18 mouse cellular contexts compared by ENCODE assay signal in genomic region chr3:147886261-147886893, GRCm38 (mm10).
DNase-seq lines count a peak whose midpoint lies in the region; ATAC-seq and TF ChIP-seq lines count a peak whose summit lies in the region.
"Had no signal": no experiment of that assay in that cellular context is flagged by ENCODE, and none has a peak within 500 bp of the region (broad histone marks: within the 10 kb centered on the region; RNA-seq: fewer than 3 reads in every experiment).

No protein-coding gene starts in this region.

- no peaks in the 10 kb centered on the region for H3K27me3 ChIP-seq in forebrain, embryonic 12.5 days
- no peaks in the 10 kb centered on the region for H3K27me3 ChIP-seq in forebrain, embryonic 10.5 days (ENCODE audit: poor library complexity, severe bottlenecking)
- H3K27me3 ChIP-seq in CH12.LX (replicated peaks): no peaks in the 10 kb centered on the region
- H3K27me3 ChIP-seq in forebrain, embryonic 16.5 days (replicated peaks; ENCODE audit: control insufficient read depth, insufficient read depth, low read length): no peaks in the 10 kb centered on the region
- no peaks in the 10 kb centered on the region for H3K27me3 ChIP-seq in midbrain, embryonic 15.5 days (replicated peaks)
- H3K27me3 ChIP-seq in lung, postnatal 0 days (replicated peaks; ENCODE audit: insufficient read depth, low read length): no peaks in the 10 kb centered on the region
- H3K27me3 ChIP-seq: heart, embryonic 13.5 days; lung, embryonic 15.5 days; Patski had no signal

- in situ Hi-C loops in CH12.LX (cut with MboI; ENCODE audit: low pct_ligation_motif_present, low pct_unique_long_range_greater_than_20kb, low sequenced_read_pairs): no loop called here

- no peaks in the 10 kb centered on the region for H3K79me2 ChIP-seq in CH12.LX (replicated peaks; ENCODE audit: control insufficient read depth, extremely low read depth, insufficient read depth, poor library complexity, severe bottlenecking)

- no peak overlapping the region for H3K4me3 ChIP-seq in forebrain, embryonic 12.5 days (replicated peaks)
- H3K4me3 ChIP-seq in forebrain, embryonic 10.5 days: no peak overlapping the region
- no peak overlapping the region for H3K4me3 ChIP-seq in CH12.LX (replicated peaks in 1 of 3; ENCODE audit: low read depth in 2 of 3, low read length in 2 of 3, poor library complexity in 1 of 3)
- H3K4me3 ChIP-seq in forebrain, embryonic 16.5 days (replicated peaks; ENCODE audit: low read length): 0 out of 2 replicates have a peak overlapping the region, but pooled peaks have one; percentile 10
- H3K4me3 ChIP-seq in midbrain, embryonic 15.5 days: no peak overlapping the region
- no peak overlapping the region for H3K4me3 ChIP-seq in lung, postnatal 0 days (ENCODE audit: low read depth, low read length)
- H3K4me3 ChIP-seq: heart, embryonic 13.5 days; lung, embryonic 15.5 days had no signal

- no peaks in the 10 kb centered on the region for H3K36me3 ChIP-seq in forebrain, embryonic 12.5 days (replicated peaks)
- H3K36me3 ChIP-seq in forebrain, embryonic 10.5 days (replicated peaks): no peaks in the 10 kb centered on the region
- no peaks in the 10 kb centered on the region for H3K36me3 ChIP-seq in CH12.LX (replicated peaks in 1 of 2; ENCODE audit: control insufficient read depth in 1 of 2, insufficient read depth in 1 of 2, low read length in 1 of 2)
- no peaks in the 10 kb centered on the region for H3K36me3 ChIP-seq in forebrain, embryonic 16.5 days (ENCODE audit: control insufficient read depth, insufficient read depth)
- no peaks in the 10 kb centered on the region for H3K36me3 ChIP-seq in midbrain, embryonic 15.5 days (replicated peaks)
- no peaks in the 10 kb centered on the region for H3K36me3 ChIP-seq in lung, postnatal 0 days (ENCODE audit: insufficient read depth, low read length)
- H3K36me3 ChIP-seq: heart, embryonic 13.5 days; lung, embryonic 15.5 days had no signal

- H3K9me3 ChIP-seq in forebrain, embryonic 12.5 days: no peaks in the 10 kb centered on the region
- H3K9me3 ChIP-seq in forebrain, embryonic 10.5 days: no peaks in the 10 kb centered on the region
- no peaks in the 10 kb centered on the region for H3K9me3 ChIP-seq in CH12.LX (replicated peaks; ENCODE audit: low read length)
- no peaks in the 10 kb centered on the region for H3K9me3 ChIP-seq in forebrain, embryonic 16.5 days (ENCODE audit: control insufficient read depth, low read length)
- H3K9me3 ChIP-seq in midbrain, embryonic 15.5 days: no peaks in the 10 kb centered on the region
- no peaks in the 10 kb centered on the region for H3K9me3 ChIP-seq in lung, postnatal 0 days (ENCODE audit: low read length)
- H3K9me3 ChIP-seq: heart, embryonic 13.5 days; lung, embryonic 15.5 days had no signal

- ATAC-seq in forebrain, embryonic 12.5 days (ENCODE audit: low FRiP score): peak; percentile 33; the same call in 1 of the 2 replicates
- peak; percentile 93 for ATAC-seq in forebrain, embryonic 16.5 days
- 0 out of 2 replicates have a peak, but pooled peaks have one; percentile 33 for ATAC-seq in midbrain, embryonic 15.5 days (replicated peaks)
- ATAC-seq in lung, postnatal 0 days: no peak
- ATAC-seq: Patski had no signal

- no peak overlapping the region for H3K4me2 ChIP-seq in forebrain, embryonic 12.5 days
- H3K4me2 ChIP-seq in CH12.LX (ENCODE audit: insufficient read depth, low read depth, poor library complexity, severe bottlenecking): peak overlapping the region; percentile 30; the same call in 1 of the 2 replicates
- H3K4me2 ChIP-seq in forebrain, embryonic 16.5 days (ENCODE audit: low read length): peak overlapping the region; percentile 15; the same call in 1 of the 2 replicates
- no peak overlapping the region for H3K4me2 ChIP-seq in midbrain, embryonic 15.5 days
- H3K4me2 ChIP-seq in lung, postnatal 0 days (replicated peaks; ENCODE audit: low read depth, low read length): no peak overlapping the region
- H3K4me2 ChIP-seq: heart, embryonic 13.5 days; lung, embryonic 15.5 days had no signal

- no peak for TF ChIP-seq RAD21 in CH12.LX (IDR thresholded peaks at IDR 0.05; ENCODE audit: low read depth, low read length)

- no peak overlapping the region for H3K27ac ChIP-seq in forebrain, embryonic 12.5 days
- H3K27ac ChIP-seq in forebrain, embryonic 10.5 days: no peak overlapping the region
- H3K27ac ChIP-seq in CH12.LX (ENCODE audit: insufficient read depth, low read depth): no peak overlapping the region
- peak overlapping the region; percentile 82 for H3K27ac ChIP-seq in forebrain, embryonic 16.5 days (ENCODE audit: low read length)
- no peak overlapping the region for H3K27ac ChIP-seq in midbrain, embryonic 15.5 days
- H3K27ac ChIP-seq in lung, postnatal 0 days (ENCODE audit: low read length): no peak overlapping the region
- H3K27ac ChIP-seq: heart, embryonic 13.5 days; lung, embryonic 15.5 days had no signal

- H3K9ac ChIP-seq in forebrain, embryonic 12.5 days: no peak overlapping the region
- no peak overlapping the region for H3K9ac ChIP-seq in CH12.LX (ENCODE audit: insufficient read depth, low read depth)
- H3K9ac ChIP-seq in forebrain, embryonic 16.5 days (replicated peaks; ENCODE audit: low read depth, low read length): peak overlapping the region; percentile 31; the same call in 1 of the 2 replicates
- no peak overlapping the region for H3K9ac ChIP-seq in midbrain, embryonic 15.5 days
- H3K9ac ChIP-seq in lung, postnatal 0 days (replicated peaks; ENCODE audit: low read depth): no peak overlapping the region
- H3K9ac ChIP-seq: heart, embryonic 13.5 days; lung, embryonic 15.5 days had no signal

- TF ChIP-seq EP300 in CH12.LX (IDR thresholded peaks at IDR 0.05; ENCODE audit: low read length): no peak
- TF ChIP-seq EP300 in lung, postnatal 0 days (IDR thresholded peaks at IDR 0.05): no peak

- no peak for DNase-seq in forebrain, embryonic 10.5 days (ENCODE audit: extremely low spot score, low spot score)
- DNase-seq in CH12.LX (ENCODE audit: extremely low read depth): no peak
- no peak for DNase-seq in lung, postnatal 36 days
- no peak for DNase-seq in lung, postnatal 0 days (ENCODE audit: low spot score)
- no peak for DNase-seq in heart, adult 8-10 months (ENCODE audit: low spot score)
- DNase-seq: cerebellum, adult 11 months; cerebellum, postnatal 36 days; heart, postnatal 4 days; kidney, adult 11 months; kidney, postnatal 4 days; layer of hippocampus, postnatal 36 days; thymus, adult 2 months had no signal

- 62% methylated on average over 10 of the region's 10 CpGs for WGBS in forebrain, embryonic 12.5 days
- 89% methylated on average over 10 of the region's 10 CpGs for WGBS in forebrain, embryonic 10.5 days
- 28% methylated on average over 10 of the region's 10 CpGs for WGBS in forebrain, embryonic 16.5 days
- WGBS in midbrain, embryonic 15.5 days: 48% methylated on average over 10 of the region's 10 CpGs
- WGBS in lung, postnatal 0 days: 78% methylated on average over 10 of the region's 10 CpGs

- TF ChIP-seq CTCF in CH12.LX (conservative IDR thresholded peaks at IDR 0.05 in 1 of 2, IDR thresholded peaks at IDR 0.05 in 1 of 2; ENCODE audit: low read depth in 2 of 2, low read length in 2 of 2): no peak
- no peak for TF ChIP-seq CTCF in lung, postnatal 0 days (IDR thresholded peaks at IDR 0.05)

- peaks cover 9% of the 10 kb centered on the region for H3K4me1 ChIP-seq in forebrain, embryonic 12.5 days
- H3K4me1 ChIP-seq in forebrain, embryonic 10.5 days: peaks cover 9% of the 10 kb centered on the region
- H3K4me1 ChIP-seq in CH12.LX (ENCODE audit: control insufficient read depth in 1 of 2, insufficient read depth in 2 of 2): peaks cover 0 to 21% of the 10 kb centered on the region in 2 experiments; a peak in 2 of 4 replicates
- peaks cover 12% of the 10 kb centered on the region for H3K4me1 ChIP-seq in forebrain, embryonic 16.5 days (replicated peaks; ENCODE audit: control insufficient read depth, insufficient read depth, low read length)
- H3K4me1 ChIP-seq in midbrain, embryonic 15.5 days: peaks cover 6% of the 10 kb centered on the region; the same call in 1 of the 2 replicates
- H3K4me1 ChIP-seq in lung, postnatal 0 days (ENCODE audit: insufficient read depth, low read depth, low read length): no peaks in the 10 kb centered on the region
- H3K4me1 ChIP-seq: heart, embryonic 13.5 days; lung, embryonic 15.5 days had no signal

- TF ChIP-seq POLR2A in CH12.LX (IDR thresholded peaks at IDR 0.05; ENCODE audit: low read depth, low read length): no peak

- dilution Hi-C loops in CH12.LX (cut with MboI; ENCODE audit: extremely low pct_ligation_motif_present, extremely low pct_unique_long_range_greater_than_20kb, low sequenced_read_pairs): no loop called here

TF ChIP-seq in CH12.LX, 34 proteins besides CTCF, POLR2A, EP300 and RAD21:
- TF ChIP-seq NELFE (IDR thresholded peaks at IDR 0.05; ENCODE audit: low read depth, low read length): no peak
- TF ChIP-seq USF1 (IDR thresholded peaks at IDR 0.05; ENCODE audit: low read depth, low read length): no peak
- TF ChIP-seq JUN (IDR thresholded peaks at IDR 0.05; ENCODE audit: insufficient read depth, low read depth, low read length): no peak
- TF ChIP-seq MXI1 (IDR thresholded peaks at IDR 0.05; ENCODE audit: low read depth, low read length): no peak
- TF ChIP-seq TCF12 (IDR thresholded peaks at IDR 0.05; ENCODE audit: low read depth, low read length): no peak
- no peak for TF ChIP-seq MAX (IDR thresholded peaks at IDR 0.05; ENCODE audit: low read length)
- TF ChIP-seq MAZ (IDR thresholded peaks at IDR 0.05; ENCODE audit: low read depth, low read length): no peak
- TF ChIP-seq ETS1 (conservative IDR thresholded peaks at IDR 0.05; ENCODE audit: low read depth, low read length): no peak
- TF ChIP-seq BHLHE40 (IDR thresholded peaks at IDR 0.05; ENCODE audit: low read depth, low read length): no peak
- TF ChIP-seq UBTF (IDR thresholded peaks at IDR 0.05; ENCODE audit: low read depth, low read length): no peak
- no peak for TF ChIP-seq MAFK (IDR thresholded peaks at IDR 0.05; ENCODE audit: insufficient replicate concordance, low read length)
- TF ChIP-seq ZKSCAN1 (IDR thresholded peaks at IDR 0.05; ENCODE audit: borderline replicate concordance, low read depth, low read length): no peak

Comparison
In these comparisons a context has a peak if more than half of its experiments do, and no peak if none do; other contexts are left out.
1. H3K4me2 ChIP-seq: peak in CH12.LX (single experiment) and forebrain, embryonic 16.5 days (single experiment); none in forebrain, embryonic 12.5 days (single experiment), midbrain, embryonic 15.5 days (single experiment) and lung, postnatal 0 days (single experiment).